Mouse (Mus musculus) MEL (cell line): ENCODE results near the gene Slc30a9.

Experiments
- CTCF ChIP-seq, 3 experiments: IDR thresholded peaks in 2 of 3; conservative IDR thresholded peaks in 1 of 3; 2 replicates each; pipeline ENCODE4 v1.5.1; 2011 to 2012; ENCODE audit warnings: low read length in 3 of 3, low read depth in 2 of 3, mild to moderate bottlenecking in 2 of 3, improper control_type of control experiment in 1 of 3, inconsistent platforms in 1 of 3, mixed read lengths in 1 of 3, moderate library complexity in 1 of 3; ENCODE audit not compliant: control insufficient read depth in 1 of 3, insufficient read depth in 1 of 3, poor library complexity in 1 of 3, severe bottlenecking in 1 of 3
- ETS1 ChIP-seq: IDR thresholded peaks from 2 replicates; pipeline ENCODE4 v1.6.1; 2012; ENCODE audit warnings: low read depth, mild to moderate bottlenecking, inconsistent platforms, low read length, improper control_type of control experiment, moderate library complexity
- KAT2A ChIP-seq: conservative IDR thresholded peaks from 2 replicates; pipeline ENCODE4 v1.6.1; 2012; ENCODE audit warnings: low read depth, low read length, improper control_type of control experiment, inconsistent platforms
- MAX ChIP-seq: IDR thresholded peaks from 2 replicates; pipeline ENCODE4 v1.6.1; 2011; ENCODE audit warnings: low read length, improper control_type of control experiment
- POLR2A ChIP-seq, 2 experiments: IDR thresholded peaks; 2 replicates each; pipeline ENCODE4 v1.6.1; 2011 to 2012; ENCODE audit warnings: low read length in 2 of 2, mild to moderate bottlenecking in 2 of 2, control low read depth in 1 of 2, improper control_type of control experiment in 1 of 2, low read depth in 1 of 2, moderate library complexity in 1 of 2; ENCODE audit not compliant: control insufficient read depth in 1 of 2, insufficient read depth in 1 of 2, poor library complexity in 1 of 2
- RCOR1 ChIP-seq: IDR thresholded peaks from 2 replicates; pipeline ENCODE4 v1.6.1; 2012; ENCODE audit warnings: low read depth, mild to moderate bottlenecking, inconsistent platforms, low read length, improper control_type of control experiment
- USF1 ChIP-seq: IDR thresholded peaks from 2 replicates; pipeline ENCODE4 v1.6.1; 2014; ENCODE audit warnings: low read depth, mild to moderate bottlenecking, inconsistent platforms, low read length, improper control_type of control experiment, moderate library complexity

GRCm38 (mm10) chr5:67400608-67401480, 94.1 kb downstream of the Slc30a9 start:
- TF ChIP-seq POLR2A (IDR thresholded peaks at IDR 0.05; ENCODE audit: control insufficient read depth in 1 of 2, insufficient read depth in 1 of 2, low read depth in 1 of 2, low read length in 2 of 2, poor library complexity in 1 of 2), result no peak
- TF ChIP-seq CTCF (IDR thresholded peaks at IDR 0.05 in 2 of 3, conservative IDR thresholded peaks at IDR 0.05 in 1 of 3; ENCODE audit: control insufficient read depth in 1 of 3, insufficient read depth in 1 of 3, low read depth in 2 of 3, low read length in 3 of 3, poor library complexity in 1 of 3, severe bottlenecking in 1 of 3), result no peak
- no peak for TF ChIP-seq RCOR1
- no peak for TF ChIP-seq MAX
- no peak for TF ChIP-seq USF1
- no peak for TF ChIP-seq ETS1
- no peak for TF ChIP-seq KAT2A
